Mouse (Mus musculus): ENCODE results near the gene Syndig1.

GRCm38 (mm10) chr2:149887634-149888033, 58.6 kb downstream of the Syndig1 start:
- TF ChIP-seq EP300 (IDR thresholded peaks at IDR 0.05; ENCODE audit: low read depth) (no peak), CTCF (IDR thresholded peaks at IDR 0.05; ENCODE audit: low read depth) (no peak)
